Mouse (Mus musculus): Measurements from ENCODE around the gene Vasp. TPM values are rescaled to one million over a fixed set of nuclear protein-coding genes. Genes with fewer than 3 reads are reported as not detected.
A peak's percentile ranks its signal among the peaks of the same experiment; 100 is the strongest.

Gene Vasp
- polyA plus RNA-seq, 1 experiment from 2014 or later = 39.7 TPM

- no peaks in the 10 kb centered on the region for H3K9me3 ChIP-seq
- peaks cover 19% of the 10 kb centered on the region for H3K4me1 ChIP-seq (replicated peaks)
- peaks cover 4% of the 10 kb centered on the region for H3K36me3 ChIP-seq
- H3K9ac ChIP-seq = no peak overlapping the region
- ATAC-seq (ENCODE audit: low FRiP score) = no peak
- peak overlapping the region; percentile 15; the same call in 1 of the 2 replicates for H3K27ac ChIP-seq
- no peak overlapping the region for H3K4me2 ChIP-seq
- 48% methylated on average over 4 of the region's 4 CpGs for WGBS
- no peaks in the 10 kb centered on the region for H3K27me3 ChIP-seq
- H3K4me3 ChIP-seq = no peak overlapping the region
Measured at GRCm38 (mm10) chr7:19239986-19240385, 31.6 kb downstream of the Vasp start.

- Histone ChIP-seq H3K9me3 (no peaks in the 10 kb centered on the region), H3K4me2 (no peak overlapping the region), H3K27me3 (no peaks in the 10 kb centered on the region), H3K9ac (no peak overlapping the region), H3K4me1 (replicated peaks) (peaks cover 19% of the 10 kb centered on the region), H3K27ac (peak overlapping the region; percentile 70), H3K4me3 (no peak overlapping the region), H3K36me3 (no peaks in the 10 kb centered on the region; the same call in 1 of the 2 replicates)
- WGBS = 0% methylated on average over 1 of the region's 1 CpGs
- ATAC-seq (ENCODE audit: low FRiP score) = peak; percentile 91
Measured at GRCm38 (mm10) chr7:19239423-19239822, 32.2 kb downstream of the Vasp start.

- H3K27ac ChIP-seq = no peak overlapping the region
- no peak for ATAC-seq (ENCODE audit: low FRiP score)
- no peak overlapping the region for H3K4me2 ChIP-seq
- H3K4me1 ChIP-seq (replicated peaks) = peaks cover 14% of the 10 kb centered on the region
- 96% methylated on average over 4 of the region's 4 CpGs for WGBS
- no peak overlapping the region for H3K4me3 ChIP-seq
- no peaks in the 10 kb centered on the region for H3K9me3 ChIP-seq
- H3K27me3 ChIP-seq = no peaks in the 10 kb centered on the region
- no peaks in the 10 kb centered on the region; the same call in 1 of the 2 replicates for H3K36me3 ChIP-seq
- no peak overlapping the region for H3K9ac ChIP-seq
Measured at GRCm38 (mm10) chr7:19238344-19238743, 33.3 kb downstream of the Vasp start.

GRCm38 (mm10) chr7:19236411-19236810, 35.2 kb downstream of the Vasp start:
- H3K9ac ChIP-seq = peak overlapping the region; percentile 43; the same call in 1 of the 2 replicates
- WGBS = 81% methylated on average over 2 of the region's 2 CpGs
- H3K36me3 ChIP-seq = peaks cover 9% of the 10 kb centered on the region
- no peak overlapping the region for H3K4me3 ChIP-seq
- H3K4me2 ChIP-seq = no peak overlapping the region
- no peaks in the 10 kb centered on the region for H3K9me3 ChIP-seq
- ATAC-seq (ENCODE audit: low FRiP score) = no peak
- peaks cover 18% of the 10 kb centered on the region for H3K4me1 ChIP-seq (replicated peaks)
- no peak overlapping the region; the same call in 1 of the 2 replicates for H3K27ac ChIP-seq
- H3K27me3 ChIP-seq = no peaks in the 10 kb centered on the region

- 87% methylated on average over 2 of the region's 2 CpGs for WGBS
Measured at GRCm38 (mm10) chr7:19235092-19235671, 36.4 kb downstream of the Vasp start.

GRCm38 (mm10) chr7:19234652-19235051, 37.0 kb downstream of the Vasp start:
- Histone ChIP-seq H3K4me2 (no peak overlapping the region), H3K27ac (no peak overlapping the region), H3K27me3 (no peaks in the 10 kb centered on the region), H3K4me1 (replicated peaks) (peaks cover 25% of the 10 kb centered on the region), H3K9me3 (no peaks in the 10 kb centered on the region), H3K4me3 (no peak overlapping the region), H3K9ac (no peak overlapping the region), H3K36me3 (peaks cover 14% of the 10 kb centered on the region)
- no peak for ATAC-seq (ENCODE audit: low FRiP score)
- 81% methylated on average over 5 of the region's 5 CpGs for WGBS

More at GRCm38 (mm10) chr7:19235092-19235671, 36.4 kb downstream of the Vasp start:
- no peak overlapping the region for H3K4me3 ChIP-seq
- H3K4me2 ChIP-seq = no peak overlapping the region
- 0 out of 2 replicates have a peak overlapping the region, but pooled peaks have one; percentile 24 for H3K9ac ChIP-seq
- no peaks in the 10 kb centered on the region for H3K27me3 ChIP-seq
- no peak for ATAC-seq (ENCODE audit: low FRiP score)
- H3K27ac ChIP-seq = no peak overlapping the region; the same call in 1 of the 2 replicates
- peaks cover 14% of the 10 kb centered on the region for H3K36me3 ChIP-seq
- peaks cover 23% of the 10 kb centered on the region for H3K4me1 ChIP-seq (replicated peaks)
- no peaks in the 10 kb centered on the region for H3K9me3 ChIP-seq

- Histone ChIP-seq H3K9ac (no peak overlapping the region), H3K4me3 (no peak overlapping the region), H3K4me2 (no peak overlapping the region), H3K27me3 (no peaks in the 10 kb centered on the region), H3K4me1 (replicated peaks) (peaks cover 32% of the 10 kb centered on the region), H3K9me3 (no peaks in the 10 kb centered on the region), H3K27ac (no peak overlapping the region), H3K36me3 (peaks cover 14% of the 10 kb centered on the region)
- WGBS = 91% methylated on average over 3 of the region's 3 CpGs
- no peak for ATAC-seq (ENCODE audit: low FRiP score)
Measured at GRCm38 (mm10) chr7:19231849-19232248, 39.8 kb downstream of the Vasp start.

- Histone ChIP-seq H3K36me3 (peaks cover 15% of the 10 kb centered on the region), H3K4me3 (no peak overlapping the region), H3K4me2 (no peak overlapping the region), H3K9me3 (no peaks in the 10 kb centered on the region), H3K4me1 (replicated peaks) (peaks cover 30% of the 10 kb centered on the region), H3K27me3 (no peaks in the 10 kb centered on the region), H3K27ac (no peak overlapping the region), H3K9ac (peak overlapping the region; percentile 82; the same call in 1 of the 2 replicates)
- WGBS = 96% methylated on average over 5 of the region's 5 CpGs
- no peak for ATAC-seq (ENCODE audit: low FRiP score)
Measured at GRCm38 (mm10) chr7:19230899-19231298, 40.7 kb downstream of the Vasp start.

- H3K4me3 ChIP-seq = peak overlapping the region; percentile 64
- ATAC-seq (ENCODE audit: low FRiP score) = no peak
- H3K27me3 ChIP-seq = no peaks in the 10 kb centered on the region
- peaks cover 20% of the 10 kb centered on the region for H3K36me3 ChIP-seq
- H3K9me3 ChIP-seq = no peaks in the 10 kb centered on the region
- H3K27ac ChIP-seq = no peak overlapping the region
- 98% methylated on average over 2 of the region's 2 CpGs for WGBS
- H3K9ac ChIP-seq = peak overlapping the region; percentile 82
- H3K4me2 ChIP-seq = peak overlapping the region; percentile 85
- peaks cover 30% of the 10 kb centered on the region for H3K4me1 ChIP-seq (replicated peaks)
Measured at GRCm38 (mm10) chr7:19230041-19230580, 41.5 kb downstream of the Vasp start.

- 55% methylated on average over 5 of the region's 5 CpGs for WGBS
- H3K4me3 ChIP-seq = peak overlapping the region; percentile 64
- peak overlapping the region; percentile 82 for H3K9ac ChIP-seq
- peak overlapping the region; percentile 85 for H3K4me2 ChIP-seq
- peaks cover 30% of the 10 kb centered on the region for H3K4me1 ChIP-seq (replicated peaks)
- ATAC-seq (ENCODE audit: low FRiP score) = no peak
- H3K27me3 ChIP-seq = no peaks in the 10 kb centered on the region
- H3K36me3 ChIP-seq = peaks cover 20% of the 10 kb centered on the region
- no peaks in the 10 kb centered on the region for H3K9me3 ChIP-seq
- H3K27ac ChIP-seq = peak overlapping the region; percentile 99
Measured at GRCm38 (mm10) chr7:19229404-19229803, 42.2 kb downstream of the Vasp start.

GRCm38 (mm10) chr7:19228793-19229148, 42.8 kb downstream of the Vasp start:
- WGBS = under 1% methylated on average over 14 of the region's 14 CpGs
- H3K27me3 ChIP-seq = no peaks in the 10 kb centered on the region
- peak overlapping the region; percentile 64 for H3K4me3 ChIP-seq
- H3K36me3 ChIP-seq = peaks cover 20% of the 10 kb centered on the region
- no peaks in the 10 kb centered on the region for H3K9me3 ChIP-seq
- peak overlapping the region; percentile 99 for H3K27ac ChIP-seq
- H3K4me2 ChIP-seq = peak overlapping the region; percentile 85
- peaks cover 30% of the 10 kb centered on the region for H3K4me1 ChIP-seq (replicated peaks)
- ATAC-seq (ENCODE audit: low FRiP score) = no peak
- peak overlapping the region; percentile 82 for H3K9ac ChIP-seq

GRCm38 (mm10) chr7:19227883-19228792, 43.5 kb downstream of the Vasp start, which contains the start of gene Opa3:
TSS of gene Opa3 (plus strand) at chr7:19228334.
- H3K4me3 ChIP-seq = peak within 1 kb of the TSS; percentile 64
- peak; percentile 96 for ATAC-seq (ENCODE audit: low FRiP score)
- H3K27ac ChIP-seq = peak within 1 kb of the TSS; percentile 99
- peaks cover 30% of the 10 kb centered on the region for H3K4me1 ChIP-seq (replicated peaks)
- H3K27me3 ChIP-seq = no peaks in the 10 kb centered on the region
- peak within 1 kb of the TSS; percentile 85 for H3K9ac ChIP-seq
- peaks cover 19% of the 10 kb centered on the region for H3K36me3 ChIP-seq
- no peaks in the 10 kb centered on the region for H3K9me3 ChIP-seq
- WGBS = under 1% methylated on average over 87 of the region's 91 CpGs
- peak within 1 kb of the TSS; percentile 86 for H3K4me2 ChIP-seq
